Mouse (Mus musculus): ENCODE results near the gene Hapln2. TPM values are rescaled to one million over a fixed set of nuclear protein-coding genes. Genes with fewer than 3 reads are reported as not detected.
A peak's percentile ranks its signal among the peaks of the same experiment; 100 is the strongest.

Gene Hapln2
- polyA plus RNA-seq, 2 experiments, result 0.15 to 0.29 TPM

GRCm38 (mm10) chr3:88000816-88001595, 26.4 kb downstream of the Hapln2 start:
- H3K4me2 ChIP-seq (replicated peaks; ENCODE audit: low read depth, low read length, severe bottlenecking), result no peak overlapping the region; the same call in 1 of the 2 replicates
- peak overlapping the region; percentile 43 for H3K4me3 ChIP-seq (replicated peaks; ENCODE audit: low read length)
- H3K9me3 ChIP-seq (ENCODE audit: control insufficient read depth, low read length), result no peaks in the 10 kb centered on the region
- H3K4me1 ChIP-seq (ENCODE audit: control insufficient read depth, insufficient read depth, low read length), result peaks cover 8% of the 10 kb centered on the region; the same call in 1 of the 2 replicates
- H3K27me3 ChIP-seq (ENCODE audit: control insufficient read depth, insufficient read depth, low read length), result peaks cover 81% of the 10 kb centered on the region
- ATAC-seq (ENCODE audit: low FRiP score, low read depth), result no peak
- DNase-seq (ENCODE audit: low spot score), result no peak
- H3K36me3 ChIP-seq (ENCODE audit: control insufficient read depth, insufficient read depth, low read length), result no peaks in the 10 kb centered on the region
- WGBS, result 14% methylated on average over 11 of the region's 11 CpGs
- H3K9ac ChIP-seq (ENCODE audit: low read depth, low read length, severe bottlenecking), result no peak overlapping the region
- no peak for TF ChIP-seq POLR2A (IDR thresholded peaks at IDR 0.05; ENCODE audit: borderline replicate concordance, extremely low read depth, insufficient read depth, insufficient read length)
- no peak overlapping the region for H3K27ac ChIP-seq (replicated peaks; ENCODE audit: low read depth, low read length)

GRCm38 (mm10) chr3:88000181-88000580, 27.2 kb downstream of the Hapln2 start, which contains the start of gene Bcan:
Gene Bcan (minus strand): TSS chr3:88000230.
- DNase-seq (ENCODE audit: low spot score), result no peak
- ATAC-seq (ENCODE audit: low FRiP score, low read depth), result no peak
- H3K4me2 ChIP-seq (replicated peaks; ENCODE audit: low read depth, low read length, severe bottlenecking), result peak within 1 kb of the TSS; percentile 70
- H3K27me3 ChIP-seq (ENCODE audit: control insufficient read depth, insufficient read depth, low read length), result peaks cover 86% of the 10 kb centered on the region
- WGBS, result under 1% methylated on average over 28 of the region's 39 CpGs
- peaks cover 8% of the 10 kb centered on the region; the same call in 1 of the 2 replicates for H3K4me1 ChIP-seq (ENCODE audit: control insufficient read depth, insufficient read depth, low read length)
- H3K9me3 ChIP-seq (ENCODE audit: control insufficient read depth, low read length), result no peaks in the 10 kb centered on the region
- TF ChIP-seq POLR2A (IDR thresholded peaks at IDR 0.05; ENCODE audit: borderline replicate concordance, extremely low read depth, insufficient read depth, insufficient read length), result no peak
- H3K27ac ChIP-seq (replicated peaks; ENCODE audit: low read depth, low read length), result no peak within 1 kb of the TSS
- H3K4me3 ChIP-seq (replicated peaks; ENCODE audit: low read length), result peak within 1 kb of the TSS; percentile 43
- H3K36me3 ChIP-seq (ENCODE audit: control insufficient read depth, insufficient read depth, low read length), result no peaks in the 10 kb centered on the region
- H3K9ac ChIP-seq (ENCODE audit: low read depth, low read length, severe bottlenecking), result peak within 1 kb of the TSS; percentile 44

GRCm38 (mm10) chr3:87999243-87999895, 28.0 kb downstream of the Hapln2 start:
- H3K36me3 ChIP-seq (ENCODE audit: control insufficient read depth, insufficient read depth, low read length), result no peaks in the 10 kb centered on the region
- H3K9ac ChIP-seq (ENCODE audit: low read depth, low read length, severe bottlenecking), result 0 out of 2 replicates have a peak overlapping the region, but pooled peaks have one; percentile 44
- DNase-seq (ENCODE audit: low spot score) (no peak), ATAC-seq (ENCODE audit: low FRiP score, low read depth) (no peak)
- no peak overlapping the region for H3K27ac ChIP-seq (replicated peaks; ENCODE audit: low read depth, low read length)
- peak overlapping the region; percentile 43 for H3K4me3 ChIP-seq (replicated peaks; ENCODE audit: low read length)
- no peaks in the 10 kb centered on the region for H3K9me3 ChIP-seq (ENCODE audit: control insufficient read depth, low read length)
- H3K27me3 ChIP-seq (ENCODE audit: control insufficient read depth, insufficient read depth, low read length), result peaks cover 94% of the 10 kb centered on the region
- WGBS, result 1% methylated on average over 38 of the region's 38 CpGs
- H3K4me2 ChIP-seq (replicated peaks; ENCODE audit: low read depth, low read length, severe bottlenecking), result peak overlapping the region; percentile 70
- no peak for TF ChIP-seq POLR2A (IDR thresholded peaks at IDR 0.05; ENCODE audit: borderline replicate concordance, extremely low read depth, insufficient read depth, insufficient read length)
- peaks cover 8% of the 10 kb centered on the region; the same call in 1 of the 2 replicates for H3K4me1 ChIP-seq (ENCODE audit: control insufficient read depth, insufficient read depth, low read length)

- peaks cover 8% of the 10 kb centered on the region; the same call in 1 of the 2 replicates for H3K4me1 ChIP-seq (ENCODE audit: control insufficient read depth, insufficient read depth, low read length)
- no peak overlapping the region for H3K4me3 ChIP-seq (replicated peaks; ENCODE audit: low read length)
- ATAC-seq (ENCODE audit: low FRiP score, low read depth) (no peak), DNase-seq (ENCODE audit: low spot score) (no peak)
- H3K4me2 ChIP-seq (replicated peaks; ENCODE audit: low read depth, low read length, severe bottlenecking), result no peak overlapping the region
- no peaks in the 10 kb centered on the region for H3K9me3 ChIP-seq (ENCODE audit: control insufficient read depth, low read length)
- 0% methylated on average over 7 of the region's 7 CpGs for WGBS
- H3K36me3 ChIP-seq (ENCODE audit: control insufficient read depth, insufficient read depth, low read length), result no peaks in the 10 kb centered on the region
- peaks cover 99% of the 10 kb centered on the region for H3K27me3 ChIP-seq (ENCODE audit: control insufficient read depth, insufficient read depth, low read length)
- no peak for TF ChIP-seq POLR2A (IDR thresholded peaks at IDR 0.05; ENCODE audit: borderline replicate concordance, extremely low read depth, insufficient read depth, insufficient read length)
- H3K27ac ChIP-seq (replicated peaks; ENCODE audit: low read depth, low read length), result no peak overlapping the region
- no peak overlapping the region for H3K9ac ChIP-seq (ENCODE audit: low read depth, low read length, severe bottlenecking)
Observed at GRCm38 (mm10) chr3:87998747-87999146, 28.6 kb downstream of the Hapln2 start.

GRCm38 (mm10) chr3:87996971-87997614, 30.3 kb downstream of the Hapln2 start:
- no peak overlapping the region for H3K27ac ChIP-seq (replicated peaks; ENCODE audit: low read depth, low read length)
- H3K9ac ChIP-seq (ENCODE audit: low read depth, low read length, severe bottlenecking), result no peak overlapping the region
- no peaks in the 10 kb centered on the region for H3K36me3 ChIP-seq (ENCODE audit: control insufficient read depth, insufficient read depth, low read length)
- ATAC-seq (ENCODE audit: low FRiP score, low read depth) (no peak), DNase-seq (ENCODE audit: low spot score) (no peak)
- TF ChIP-seq POLR2A (IDR thresholded peaks at IDR 0.05; ENCODE audit: borderline replicate concordance, extremely low read depth, insufficient read depth, insufficient read length), result no peak
- peaks cover 97% of the 10 kb centered on the region for H3K27me3 ChIP-seq (ENCODE audit: control insufficient read depth, insufficient read depth, low read length)
- WGBS, result 2% methylated on average over 48 of the region's 49 CpGs
- peak overlapping the region; percentile 31 for H3K4me3 ChIP-seq (replicated peaks; ENCODE audit: low read length)
- peak overlapping the region; percentile 43 for H3K4me2 ChIP-seq (replicated peaks; ENCODE audit: low read depth, low read length, severe bottlenecking)
- no peaks in the 10 kb centered on the region for H3K9me3 ChIP-seq (ENCODE audit: control insufficient read depth, low read length)
- peaks cover 8% of the 10 kb centered on the region; the same call in 1 of the 2 replicates for H3K4me1 ChIP-seq (ENCODE audit: control insufficient read depth, insufficient read depth, low read length)
